Mouse (Mus musculus) heart, adult 2 months (tissue): ENCODE data around the gene Pabpc4. TPM values are rescaled to one million over a fixed set of nuclear protein-coding genes. Genes with fewer than 3 reads are reported as not detected.

Source experiments
- DNase-seq, 2 experiments: peaks; one replicate each; pipeline ENCODE4 v3.0.0; 2021
- H3K27ac ChIP-seq: fragments of 200-600 bp; 2 replicates; pipeline ENCODE4 v1.8.1; 2022
- H3K27me3 ChIP-seq: fragments of 200-500 bp; 2 replicates; pipeline ENCODE4 v1.6.1; 2012; ENCODE audit warnings: mild to moderate bottlenecking, low read length, inconsistent platforms, mixed read lengths; ENCODE audit not compliant: control insufficient read depth, insufficient read depth
- H3K36me3 ChIP-seq: fragments of 200-500 bp; 2 replicates; pipeline ENCODE4 v1.6.1; 2012; ENCODE audit warnings: low read length, inconsistent platforms; ENCODE audit not compliant: control insufficient read depth, insufficient read depth
- H3K4me1 ChIP-seq: fragments of 200-500 bp; 2 replicates; pipeline ENCODE4 v1.6.1; 2011; ENCODE audit warnings: low read length; ENCODE audit not compliant: control insufficient read depth, insufficient read depth
- H3K4me3 ChIP-seq: fragments of 200-600 bp; 2 replicates; pipeline ENCODE4 v1.8.1; 2022
- H3K79me2 ChIP-seq: fragments of 200-500 bp; replicated peaks from 2 replicates; pipeline ENCODE4 v1.6.1; 2012; ENCODE audit warnings: mild to moderate bottlenecking, inconsistent platforms, low read length, moderate library complexity, mixed read lengths; ENCODE audit not compliant: control insufficient read depth, insufficient read depth
- H3K9ac ChIP-seq: fragments of 200-500 bp; 2 replicates; pipeline ENCODE4 v1.6.1; 2012; ENCODE audit warnings: low read depth, mild to moderate bottlenecking, control low read depth, inconsistent platforms, low read length, mixed read lengths
- CTCF ChIP-seq: fragments of 200-600 bp; IDR thresholded peaks from 2 replicates; pipeline ENCODE4 v1.8.1; 2022; ENCODE audit warnings: antibody characterized with exemption, mild to moderate bottlenecking, moderate library complexity
- EP300 ChIP-seq: fragments of 200-500 bp; IDR thresholded peaks from 2 replicates; pipeline ENCODE4 v1.6.1; 2011; ENCODE audit warnings: low read depth, low read length, control low read depth; ENCODE audit not compliant: insufficient read depth
- POLR2A ChIP-seq: fragments of 200-500 bp; IDR thresholded peaks from 2 replicates; pipeline ENCODE4 v1.6.1; 2011; ENCODE audit warnings: mild to moderate bottlenecking, low read depth, low read length, control low read depth; ENCODE audit not compliant: insufficient read depth
- WGBS: fragments of 180-500 bp; shearing (Covaris S2); methylation state at CpG from one replicate; pipeline ENCODE4 v1.1.7; 2018; 5-methylcytosine and 5-hydroxymethylcytosine counted together
- intact Hi-C: fragments of 180-260 bp; cut with DNase I; formaldehyde crosslinking; loops from one replicate; pipeline ENCODE4 v1.15.1; 2025
- polyA plus RNA-seq: library from polyadenylated mRNA; depleted of rRNA; stranded (reverse); fragments of >200 nt; gene quantifications from 2 replicates; pipeline ENCODE4 v1.2.3, GENCODE M21; 2012
- total RNA-seq, 2 experiments: library from RNA; stranded (reverse); gene quantifications; 2 replicates each; pipeline ENCODE4 v1.2.3; 2021

Gene Pabpc4
- total and polyA plus RNA-seq, 3 experiments, result 299 to 376 (median 336) TPM

- no peak overlapping the region for H3K4me3 ChIP-seq
- H3K27me3 ChIP-seq, result no peaks in the 10 kb centered on the region
- 57% methylated on average over 11 of the region's 11 CpGs for WGBS
- H3K27ac ChIP-seq, result no peak overlapping the region; the same call in 1 of the 2 replicates
- intact Hi-C loops, result no loop called here
- H3K36me3 ChIP-seq, result peaks cover 5% of the 10 kb centered on the region; the same call in 1 of the 2 replicates
- peaks cover 2% of the 10 kb centered on the region; the same call in 1 of the 2 replicates for H3K4me1 ChIP-seq
- H3K9ac ChIP-seq, result no peak overlapping the region
- H3K79me2 ChIP-seq, result no peaks in the 10 kb centered on the region
- DNase-seq, result peak; percentile 49 to 70
- TF ChIP-seq CTCF (no peak), EP300 (0 out of 2 replicates have a peak, but pooled peaks have one; percentile 7), POLR2A (no peak)
These were observed 37.0 kb downstream of the Pabpc4 start for GRCm38 (mm10) chr4:123298980-123299670.

GRCm38 (mm10) chr4:123305789-123306188 is 43.6 kb downstream of the Pabpc4 start:
- intact Hi-C loops, result loop anchor here (5.0 to 10.0 kb wide), 5 partner anchors 52 to 589 kb away; no protein-coding TSS in a partner anchor
- peak; percentile 19 to 49 for DNase-seq
- WGBS, result 10% methylated on average over 3 of the region's 3 CpGs
- Histone ChIP-seq H3K36me3 (no peaks in the 10 kb centered on the region), H3K79me2 (no peaks in the 10 kb centered on the region), H3K4me3 (no peak overlapping the region), H3K9ac (no peak overlapping the region), H3K27me3 (no peaks in the 10 kb centered on the region), H3K4me1 (peaks cover 1% of the 10 kb centered on the region; the same call in 1 of the 2 replicates), H3K27ac (no peak overlapping the region)
- TF ChIP-seq EP300, result no peak
- TF ChIP-seq CTCF, result peak; percentile 89
- no peak for TF ChIP-seq POLR2A

- H3K9ac ChIP-seq, result no peak overlapping the region
- TF ChIP-seq CTCF, result no peak
- no peak for TF ChIP-seq POLR2A
- TF ChIP-seq EP300, result no peak
- intact Hi-C loops, result loop anchor here (5.0 to 10.0 kb wide), 5 partner anchors 50 to 588 kb away; no protein-coding TSS in a partner anchor
- H3K79me2 ChIP-seq, result no peaks in the 10 kb centered on the region
- H3K27me3 ChIP-seq, result no peaks in the 10 kb centered on the region
- H3K4me3 ChIP-seq, result no peak overlapping the region
- DNase-seq, result no peak
- WGBS, result 86% methylated on average over 10 of the region's 10 CpGs
- H3K36me3 ChIP-seq, result no peaks in the 10 kb centered on the region
- peaks cover 1% of the 10 kb centered on the region; the same call in 1 of the 2 replicates for H3K4me1 ChIP-seq
- H3K27ac ChIP-seq, result no peak overlapping the region
These were observed 44.8 kb downstream of the Pabpc4 start for GRCm38 (mm10) chr4:123306999-123307398.

DNA sequence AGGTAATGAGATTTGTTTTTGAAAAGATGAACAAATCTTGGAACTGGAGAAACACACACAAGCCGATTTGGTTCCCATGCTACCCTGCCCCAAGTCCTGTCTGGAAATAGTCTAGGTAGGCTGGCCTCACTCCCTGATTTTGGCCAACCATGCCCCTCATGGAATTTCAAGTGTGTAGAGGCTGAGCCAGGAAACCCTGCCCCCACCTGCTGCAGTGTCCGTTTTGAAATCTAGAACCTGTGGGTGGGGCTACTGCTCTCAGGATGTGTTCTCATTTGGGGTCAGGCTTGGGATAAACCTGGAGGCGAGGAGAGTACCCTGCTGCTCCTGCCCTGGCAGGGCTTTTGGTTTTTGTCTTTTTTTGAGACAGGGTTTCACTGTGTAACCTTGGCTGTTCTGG is 46.1 kb downstream of the Pabpc4 start:
- no peaks in the 10 kb centered on the region for H3K36me3 ChIP-seq
- 25% methylated on average over 3 of the region's 3 CpGs for WGBS
- H3K9ac ChIP-seq, result no peak overlapping the region
- H3K79me2 ChIP-seq, result no peaks in the 10 kb centered on the region
- TF ChIP-seq EP300 (0 out of 2 replicates have a peak, but pooled peaks have one; percentile 64), POLR2A (no peak), CTCF (no peak)
- DNase-seq, result peak in 1 of 2 experiments; percentile 28
- no peak overlapping the region for H3K4me3 ChIP-seq
- H3K4me1 ChIP-seq, result peaks cover 1% of the 10 kb centered on the region; the same call in 1 of the 2 replicates
- intact Hi-C loops, result loop anchor here (5.0 to 10.0 kb wide), 5 partner anchors 49 to 587 kb away; no protein-coding TSS in a partner anchor
- no peak overlapping the region for H3K27ac ChIP-seq
- H3K27me3 ChIP-seq, result no peaks in the 10 kb centered on the region

DNA sequence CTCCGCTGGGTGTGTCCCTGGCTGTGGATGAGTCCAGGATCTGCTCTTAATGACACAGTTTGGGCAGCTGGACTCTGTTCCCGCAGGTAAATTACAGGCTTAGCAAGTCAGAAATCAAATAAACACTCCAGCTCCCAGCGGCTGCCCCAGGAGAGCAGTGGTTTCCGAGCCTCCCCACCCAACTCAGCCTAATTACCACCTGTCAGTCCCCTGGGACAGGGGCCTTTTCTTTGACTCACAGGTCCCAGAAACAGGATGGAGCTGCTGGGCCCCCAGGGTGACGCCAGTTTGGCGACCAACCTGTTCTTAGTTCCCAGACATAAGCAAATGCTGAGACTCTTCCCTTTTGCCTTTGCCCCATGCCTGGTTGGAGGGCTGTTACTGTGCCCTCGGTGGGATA is 49.7 kb downstream of the Pabpc4 start:
- intact Hi-C loops, result no loop called here
- WGBS, result 93% methylated on average over 7 of the region's 7 CpGs

GRCm38 (mm10) chr4:123313010-123313409 is 50.9 kb downstream of the Pabpc4 start:
- Histone ChIP-seq H3K4me3 (no peak overlapping the region), H3K27ac (no peak overlapping the region), H3K27me3 (no peaks in the 10 kb centered on the region), H3K79me2 (no peaks in the 10 kb centered on the region), H3K9ac (no peak overlapping the region), H3K36me3 (no peaks in the 10 kb centered on the region), H3K4me1 (no peaks in the 10 kb centered on the region)
- TF ChIP-seq CTCF (no peak), POLR2A (no peak), EP300 (no peak)
- WGBS, result 58% methylated on average over 6 of the region's 6 CpGs
- DNase-seq, result no peak
- intact Hi-C loops, result no loop called here

More for the DNA sequence above, 49.7 kb downstream of the Pabpc4 start:
- no peak for DNase-seq
- H3K4me1 ChIP-seq, result no peaks in the 10 kb centered on the region
- no peaks in the 10 kb centered on the region for H3K36me3 ChIP-seq
- no peak for TF ChIP-seq POLR2A
- TF ChIP-seq CTCF, result no peak
- TF ChIP-seq EP300, result no peak
- H3K27me3 ChIP-seq, result no peaks in the 10 kb centered on the region
- H3K4me3 ChIP-seq, result no peak overlapping the region
- no peak overlapping the region for H3K27ac ChIP-seq
- no peak overlapping the region for H3K9ac ChIP-seq
- no peaks in the 10 kb centered on the region for H3K79me2 ChIP-seq
